14 mouse cellular contexts compared by ENCODE assay signal in the genomic region with DNA sequence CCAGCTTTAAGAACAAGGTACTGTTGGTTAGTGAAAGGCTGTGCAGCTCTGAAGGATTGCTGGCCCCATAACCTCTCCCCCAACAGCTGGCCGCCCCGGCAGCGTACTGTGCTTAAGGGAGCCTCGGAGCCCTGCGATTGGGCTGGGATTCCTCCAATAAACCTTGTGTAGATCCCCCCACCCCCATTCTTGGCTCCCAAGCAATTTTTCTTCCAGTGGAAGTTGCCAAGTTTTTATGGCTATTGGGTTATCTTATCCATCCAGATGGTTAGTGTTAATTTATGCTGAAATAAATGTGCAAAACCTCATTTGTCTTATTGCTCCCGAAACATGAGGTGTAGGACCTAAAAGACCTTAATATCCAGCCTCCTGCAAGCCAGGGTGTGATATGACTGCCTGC.
DNase-seq lines count a peak whose midpoint lies in the region; ATAC-seq and TF ChIP-seq lines count a peak whose summit lies in the region.
"Had no signal": no experiment of that assay in that cellular context is flagged by ENCODE, and none has a peak within 500 bp of the region (broad histone marks: within the 10 kb centered on the region; RNA-seq: fewer than 3 reads in every experiment).

No protein-coding gene starts in this region.

- H3K27ac ChIP-seq in forebrain, embryonic 14.5 days (ENCODE audit: low read depth, low read length): no peak overlapping the region
- no peak overlapping the region for H3K27ac ChIP-seq in forebrain, embryonic 11.5 days (ENCODE audit: low read depth, low read length)
- H3K27ac ChIP-seq in layer of hippocampus, adult 2 months: peak overlapping the region; percentile 59
- no peak overlapping the region for H3K27ac ChIP-seq in limb, embryonic 14.5 days (replicated peaks; ENCODE audit: low read depth, low read length)
- H3K27ac ChIP-seq: liver, embryonic 14.5 days had no signal

- H3K27me3 ChIP-seq in forebrain, embryonic 14.5 days (replicated peaks; ENCODE audit: control insufficient read depth, insufficient read depth, low read length): no peaks in the 10 kb centered on the region
- no peaks in the 10 kb centered on the region for H3K27me3 ChIP-seq in forebrain, embryonic 11.5 days (ENCODE audit: control insufficient read depth, insufficient read depth, low read length)
- H3K27me3 ChIP-seq in limb, embryonic 14.5 days (ENCODE audit: control insufficient read depth, insufficient read depth, low read length): no peaks in the 10 kb centered on the region

- H3K9ac ChIP-seq in forebrain, embryonic 14.5 days (ENCODE audit: low read length): no peak overlapping the region
- no peak overlapping the region for H3K9ac ChIP-seq in forebrain, embryonic 11.5 days (ENCODE audit: low read length)
- no peak overlapping the region for H3K9ac ChIP-seq in limb, embryonic 14.5 days (ENCODE audit: low read depth, low read length, severe bottlenecking)
- H3K9ac ChIP-seq: liver, embryonic 14.5 days had no signal

- no peak overlapping the region for H3K4me3 ChIP-seq in forebrain, embryonic 14.5 days (ENCODE audit: low read depth, low read length)
- no peak overlapping the region for H3K4me3 ChIP-seq in forebrain, embryonic 11.5 days (ENCODE audit: low read depth, low read length)
- no peak overlapping the region for H3K4me3 ChIP-seq in layer of hippocampus, adult 2 months
- no peak overlapping the region for H3K4me3 ChIP-seq in limb, embryonic 14.5 days (replicated peaks; ENCODE audit: low read length)

- H3K4me1 ChIP-seq in forebrain, embryonic 14.5 days (ENCODE audit: control insufficient read depth, insufficient read depth, low read length): peaks cover 10% of the 10 kb centered on the region
- no peaks in the 10 kb centered on the region; the same call in 1 of the 2 replicates for H3K4me1 ChIP-seq in forebrain, embryonic 11.5 days (replicated peaks; ENCODE audit: control insufficient read depth, insufficient read depth, low read length)
- peaks cover 30% of the 10 kb centered on the region for H3K4me1 ChIP-seq in limb, embryonic 14.5 days (ENCODE audit: control insufficient read depth, insufficient read depth, low read length)

- H3K4me2 ChIP-seq in forebrain, embryonic 14.5 days (ENCODE audit: low read length): no peak overlapping the region
- H3K4me2 ChIP-seq in forebrain, embryonic 11.5 days (ENCODE audit: low read depth, low read length, severe bottlenecking): no peak overlapping the region
- no peak overlapping the region for H3K4me2 ChIP-seq in limb, embryonic 14.5 days (replicated peaks; ENCODE audit: low read depth, low read length, severe bottlenecking)

- 63% methylated on average over 6 of the region's 6 CpGs for WGBS in forebrain, embryonic 14.5 days
- WGBS in forebrain, embryonic 11.5 days: 94% methylated on average over 6 of the region's 6 CpGs
- WGBS in limb, embryonic 14.5 days: 22% methylated on average over 6 of the region's 6 CpGs

- ATAC-seq in forebrain, embryonic 14.5 days: peak; percentile 40; the same call in 1 of the 2 replicates
- no peak for ATAC-seq in forebrain, embryonic 11.5 days (replicated peaks; ENCODE audit: low FRiP score)
- ATAC-seq in limb, embryonic 14.5 days (ENCODE audit: low FRiP score, low read depth): peak; percentile 74
- ATAC-seq: CD4-positive, CD25-positive, alpha-beta regulatory T cell, adult 4 months; inflammation-experienced regulatory T-cells, adult 6 months had no signal

- H3K9me3 ChIP-seq in forebrain, embryonic 14.5 days (replicated peaks; ENCODE audit: control insufficient read depth, low read length): no peaks in the 10 kb centered on the region
- H3K9me3 ChIP-seq in forebrain, embryonic 11.5 days (ENCODE audit: control insufficient read depth, low read length): no peaks in the 10 kb centered on the region
- no peaks in the 10 kb centered on the region for H3K9me3 ChIP-seq in limb, embryonic 14.5 days (ENCODE audit: control insufficient read depth, low read length)

- H3K36me3 ChIP-seq in forebrain, embryonic 14.5 days (ENCODE audit: control insufficient read depth, insufficient read depth, low read length): no peaks in the 10 kb centered on the region
- no peaks in the 10 kb centered on the region for H3K36me3 ChIP-seq in forebrain, embryonic 11.5 days (ENCODE audit: control insufficient read depth, insufficient read depth, low read length)
- H3K36me3 ChIP-seq in limb, embryonic 14.5 days (ENCODE audit: control insufficient read depth, insufficient read depth, low read length): no peaks in the 10 kb centered on the region

- peak; percentile 76 for DNase-seq in forebrain, embryonic 14.5 days (ENCODE audit: low spot score)
- no peak for DNase-seq in forebrain, embryonic 11.5 days (ENCODE audit: low spot score)
- DNase-seq in layer of hippocampus, adult 2 months (ENCODE audit: low spot score in 2 of 2): no peak
- DNase-seq in layer of hippocampus, adult 9-10 months (ENCODE audit: low spot score): no peak
- peak; percentile 75 for DNase-seq in brain, embryonic 14.5 days (ENCODE audit: low read depth)
- peak; percentile 78 for DNase-seq in limb, embryonic 14.5 days (ENCODE audit: low spot score)
- DNase-seq in frontal cortex, postnatal 10 days (ENCODE audit: low spot score in 2 of 2): no peak
- no peak for DNase-seq in ovary, postnatal 14 days (ENCODE audit: low spot score)
- DNase-seq: cerebellum, adult 9-11 months; right cerebral cortex, postnatal 4 days; thymus, adult 2 months had no signal

- no peak for TF ChIP-seq CTCF in layer of hippocampus, adult 2 months (conservative IDR thresholded peaks at IDR 0.05)
- no peak for TF ChIP-seq CTCF in brain, embryonic 14.5 days (IDR thresholded peaks at IDR 0.05; ENCODE audit: borderline replicate concordance, extremely low read depth, insufficient read depth, insufficient read length)

- no peak for TF ChIP-seq POLR2A in brain, embryonic 14.5 days (IDR thresholded peaks at IDR 0.05; ENCODE audit: borderline replicate concordance, extremely low read depth, insufficient read depth, insufficient read length, poor library complexity, severe bottlenecking)
- no peak for TF ChIP-seq POLR2A in limb, embryonic 14.5 days (IDR thresholded peaks at IDR 0.05; ENCODE audit: borderline replicate concordance, extremely low read depth, insufficient read depth, insufficient read length)

Comparison
In these comparisons a context has a peak if more than half of its experiments do, and no peak if none do; other contexts are left out.
1. DNase-seq: peak in forebrain, embryonic 14.5 days (single experiment), brain, embryonic 14.5 days (single experiment) and limb, embryonic 14.5 days (single experiment); none in forebrain, embryonic 11.5 days (single experiment), layer of hippocampus, adult 2 months (0 of 2), layer of hippocampus, adult 9-10 months (single experiment), frontal cortex, postnatal 10 days (0 of 2) and ovary, postnatal 14 days (single experiment).